Mouse (Mus musculus) cerebellum, adult 2 months (tissue): ENCODE data around the gene Mad1l1.

Experiments
- CTCF ChIP-seq: fragments of 200-500 bp; IDR thresholded peaks from 2 replicates; pipeline ENCODE4 v1.5.1; 2011; ENCODE audit warnings: low read depth, mild to moderate bottlenecking, control low read depth, low read length, moderate library complexity, borderline replicate concordance; ENCODE audit not compliant: insufficient read depth
- POLR2A ChIP-seq: fragments of 200-500 bp; IDR thresholded peaks from 2 replicates; pipeline ENCODE4 v1.6.1; 2011; ENCODE audit warnings: low read length, control low read depth, borderline replicate concordance; ENCODE audit not compliant: insufficient read depth

- TF ChIP-seq CTCF (no peak), POLR2A (no peak)
Observed at GRCm38 (mm10) chr5:140056291-140056690, 265.1 kb downstream of the Mad1l1 start.
